ENCODE assay signal across 8 mouse cellular contexts in the genomic region with DNA sequence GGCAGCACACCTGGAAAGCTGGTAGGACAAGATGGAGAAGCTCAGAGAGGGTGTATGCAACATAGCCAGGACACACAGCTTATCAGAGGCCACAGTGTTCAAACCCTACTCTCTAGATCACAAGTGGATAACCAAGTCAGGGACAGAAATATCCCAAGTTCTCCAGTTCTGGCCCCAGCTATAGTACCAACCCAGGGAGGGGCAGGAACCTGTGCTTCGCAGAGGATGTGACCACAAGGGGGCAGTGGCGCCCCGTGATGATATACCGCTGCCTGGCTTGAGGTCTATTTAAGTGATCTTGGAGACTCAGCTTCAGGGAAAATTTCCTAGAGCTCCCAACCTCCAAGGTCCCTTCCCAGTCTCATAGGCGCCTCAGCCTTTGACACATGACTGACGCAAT. TPM values are rescaled to one million over a fixed set of nuclear protein-coding genes. Genes with fewer than 3 reads are reported as not detected.
A peak's percentile ranks its signal among the peaks of the same experiment; 100 is the strongest.
DNase-seq lines count a peak whose midpoint lies in the region; ATAC-seq and TF ChIP-seq lines count a peak whose summit lies in the region.

No protein-coding gene starts in this region.

- H3K27me3 ChIP-seq in limb, embryonic 14.5 days (ENCODE audit: control insufficient read depth, insufficient read depth, low read length) = no peaks in the 10 kb centered on the region
- H3K27me3 ChIP-seq in midbrain, postnatal 0 days (ENCODE audit: insufficient read depth, low read length) = no peaks in the 10 kb centered on the region

- H3K4me3 ChIP-seq in limb, embryonic 14.5 days (replicated peaks; ENCODE audit: low read length) = no peak overlapping the region
- no peak overlapping the region for H3K4me3 ChIP-seq in midbrain, postnatal 0 days (ENCODE audit: low read depth, low read length)

- no peak overlapping the region for H3K4me2 ChIP-seq in limb, embryonic 14.5 days (replicated peaks; ENCODE audit: low read depth, low read length, severe bottlenecking)
- no peak overlapping the region for H3K4me2 ChIP-seq in midbrain, postnatal 0 days (ENCODE audit: low read depth, low read length, poor library complexity, severe bottlenecking)

- no peaks in the 10 kb centered on the region for H3K9me3 ChIP-seq in limb, embryonic 14.5 days (ENCODE audit: control insufficient read depth, low read length)
- H3K9me3 ChIP-seq in midbrain, postnatal 0 days (ENCODE audit: low read length) = no peaks in the 10 kb centered on the region

- 6% methylated on average over 6 of the region's 6 CpGs for WGBS in limb, embryonic 14.5 days
- 5% methylated on average over 6 of the region's 6 CpGs for WGBS in midbrain, postnatal 0 days

- peak; percentile 70 for ATAC-seq in limb, embryonic 14.5 days (ENCODE audit: low FRiP score, low read depth)
- peak; percentile 58; the same call in 1 of the 2 replicates for ATAC-seq in midbrain, postnatal 0 days (ENCODE audit: low FRiP score)

- H3K27ac ChIP-seq in limb, embryonic 14.5 days (replicated peaks; ENCODE audit: low read depth, low read length) = no peak overlapping the region
- H3K27ac ChIP-seq in midbrain, postnatal 0 days (ENCODE audit: low read depth, low read length) = no peak overlapping the region

- no peaks in the 10 kb centered on the region for H3K36me3 ChIP-seq in limb, embryonic 14.5 days (ENCODE audit: control insufficient read depth, insufficient read depth, low read length)
- no peaks in the 10 kb centered on the region for H3K36me3 ChIP-seq in midbrain, postnatal 0 days (ENCODE audit: insufficient read depth, low read length)

- peaks cover 7% of the 10 kb centered on the region for H3K4me1 ChIP-seq in limb, embryonic 14.5 days (ENCODE audit: control insufficient read depth, insufficient read depth, low read length)
- no peaks in the 10 kb centered on the region for H3K4me1 ChIP-seq in midbrain, postnatal 0 days (ENCODE audit: insufficient read depth, low read length)

- TF ChIP-seq POLR2A in limb, embryonic 14.5 days (IDR thresholded peaks at IDR 0.05; ENCODE audit: borderline replicate concordance, extremely low read depth, insufficient read depth, insufficient read length) = no peak

- TF ChIP-seq CTCF in midbrain, postnatal 0 days (IDR thresholded peaks at IDR 0.05) = peak; percentile 89

- no peak overlapping the region for H3K9ac ChIP-seq in limb, embryonic 14.5 days (ENCODE audit: low read depth, low read length, severe bottlenecking)
- H3K9ac ChIP-seq in midbrain, postnatal 0 days (replicated peaks; ENCODE audit: low read length, poor library complexity, severe bottlenecking) = no peak overlapping the region

- peak; percentile 60 for DNase-seq in 3134 (ENCODE audit: extremely low read depth, insufficient read length, low spot score)
- peak; percentile 77 for DNase-seq in adrenal gland, adult 8-10 months
- peak; percentile 71 for DNase-seq in embryo, embryonic 11.5 days (ENCODE audit: low read depth, low spot score)
- peak; percentile 75 to 85 for DNase-seq in gastrocnemius, postnatal 4 days (ENCODE audit: low spot score in 2 of 2)
- DNase-seq in kidney, adult 9 months = peak; percentile 94
- DNase-seq in limb, embryonic 14.5 days (ENCODE audit: low spot score) = peak; percentile 88
- peak; percentile 87 for DNase-seq in midbrain, postnatal 0 days (ENCODE audit: low spot score)
- peak; percentile 63 to 80 for DNase-seq in spleen, postnatal 14 days (ENCODE audit: low spot score in 2 of 2)

RNA-seq across cellular contexts. Expression of a gene that starts 24.4 kb away (rescaled TPM):
- total RNA-seq in adrenal gland, adult 8-10 months (2022) = 1 to 10 TPM; 7.8 to 9.4 (median 9.1) TPM
- total RNA-seq in gastrocnemius, postnatal 4 days (2021) = 1 to 10 TPM; 2.6 to 2.9 TPM
- 8.9 and 9.7 TPM in 2 replicates for polyA plus RNA-seq in limb, embryonic 14.5 days (2012; rRNA removed)
- 14.1 and 15.6 TPM in 2 replicates for polyA plus RNA-seq in limb, embryonic 14.5 days (2014; fragmentation: Nextera tagmentation; extraction: Ambion mirVana)
- 3.8 and 4.9 TPM in 2 replicates for total RNA-seq in midbrain, postnatal 0 days (2014; rRNA removed)
- polyA plus RNA-seq in midbrain, postnatal 0 days (2015; fragmentation: Nextera tagmentation; extraction: Ambion mirVana) = 8.6 and 9.8 TPM in 2 replicates
